Mouse (Mus musculus): ENCODE measurements around the gene Nt5c1a. TPM values are rescaled to one million over a fixed set of nuclear protein-coding genes. Genes with fewer than 3 reads are reported as not detected.

Gene Nt5c1a
- polyA plus RNA-seq, 1 experiment = not detected

GRCm38 (mm10) chr4:123246221-123246620, 44.9 kb downstream of the Nt5c1a start:
- TF ChIP-seq MAX (IDR thresholded peaks at IDR 0.05) (no peak), MYOG (IDR thresholded peaks at IDR 0.05; ENCODE audit: control insufficient read depth, extremely low read depth, insufficient read length) (no peak), CTCF (IDR thresholded peaks at IDR 0.05; ENCODE audit: control insufficient read depth, insufficient read depth, insufficient read length) (no peak), CEBPB (IDR thresholded peaks at IDR 0.05; ENCODE audit: low read depth) (no peak), USF1 (IDR thresholded peaks at IDR 0.05; ENCODE audit: low read depth) (no peak), MYOD1 (IDR thresholded peaks at IDR 0.05; ENCODE audit: control insufficient read depth, insufficient read length, low read depth) (no peak), FOSL1 (IDR thresholded peaks at IDR 0.05; ENCODE audit: insufficient read depth, low read length, poor library complexity, severe bottlenecking) (no peak)

GRCm38 (mm10) chr4:123246651-123247050, 45.3 kb downstream of the Nt5c1a start:
- TF ChIP-seq MAX (IDR thresholded peaks at IDR 0.05) (no peak), MYOG (IDR thresholded peaks at IDR 0.05; ENCODE audit: control insufficient read depth, extremely low read depth, insufficient read length) (no peak)
- Histone ChIP-seq H3K27me3 (ENCODE audit: control insufficient read depth, insufficient read depth, insufficient read length) (no peaks in the 10 kb centered on the region), H3ac (ENCODE audit: control insufficient read depth, insufficient read length, low read depth) (no peak overlapping the region), H3K36me3 (ENCODE audit: control insufficient read depth, insufficient read depth) (no peaks in the 10 kb centered on the region), H3K79me3 (ENCODE audit: low read depth) (no peaks in the 10 kb centered on the region), H3K79me2 (ENCODE audit: control insufficient read depth, insufficient read depth) (no peaks in the 10 kb centered on the region), H3K4me3 (ENCODE audit: insufficient read depth, poor library complexity, severe bottlenecking) (no peak overlapping the region)

More at GRCm38 (mm10) chr4:123246221-123246620, 44.9 kb downstream of the Nt5c1a start:
- Histone ChIP-seq H3K36me3 (ENCODE audit: control insufficient read depth, insufficient read depth) (no peaks in the 10 kb centered on the region), H3K27me3 (ENCODE audit: control insufficient read depth, insufficient read depth, insufficient read length) (no peaks in the 10 kb centered on the region), H3K79me2 (ENCODE audit: control insufficient read depth, insufficient read depth) (no peaks in the 10 kb centered on the region), H3ac (ENCODE audit: control insufficient read depth, insufficient read length, low read depth) (no peak overlapping the region), H3K79me3 (ENCODE audit: low read depth) (no peaks in the 10 kb centered on the region), H3K4me3 (ENCODE audit: insufficient read depth, poor library complexity, severe bottlenecking) (no peak overlapping the region)

GRCm38 (mm10) chr4:123247147-123247880, 46.0 kb downstream of the Nt5c1a start:
- no peaks in the 10 kb centered on the region for H3K36me3 ChIP-seq (ENCODE audit: control insufficient read depth, insufficient read depth)
- H3ac ChIP-seq (ENCODE audit: control insufficient read depth, insufficient read length, low read depth) = no peak overlapping the region
- no peak for TF ChIP-seq MYOD1 (IDR thresholded peaks at IDR 0.05; ENCODE audit: control insufficient read depth, insufficient read length, low read depth)
- no peak for TF ChIP-seq MYOG (IDR thresholded peaks at IDR 0.05; ENCODE audit: control insufficient read depth, extremely low read depth, insufficient read length)
- no peak for TF ChIP-seq USF1 (IDR thresholded peaks at IDR 0.05; ENCODE audit: low read depth)
- no peak for TF ChIP-seq FOSL1 (IDR thresholded peaks at IDR 0.05; ENCODE audit: insufficient read depth, low read length, poor library complexity, severe bottlenecking)
- TF ChIP-seq CTCF (IDR thresholded peaks at IDR 0.05; ENCODE audit: control insufficient read depth, insufficient read depth, insufficient read length) = no peak
- TF ChIP-seq CEBPB (IDR thresholded peaks at IDR 0.05; ENCODE audit: low read depth) = no peak
- no peaks in the 10 kb centered on the region for H3K79me3 ChIP-seq (ENCODE audit: low read depth)
- H3K4me3 ChIP-seq (ENCODE audit: insufficient read depth, poor library complexity, severe bottlenecking) = no peak overlapping the region
- no peaks in the 10 kb centered on the region for H3K79me2 ChIP-seq (ENCODE audit: control insufficient read depth, insufficient read depth)
- H3K27me3 ChIP-seq (ENCODE audit: control insufficient read depth, insufficient read depth, insufficient read length) = no peaks in the 10 kb centered on the region

- Histone ChIP-seq H3K79me2 (ENCODE audit: control insufficient read depth, insufficient read depth) (no peaks in the 10 kb centered on the region), H3K79me3 (ENCODE audit: low read depth) (no peaks in the 10 kb centered on the region), H3K4me3 (ENCODE audit: insufficient read depth, poor library complexity, severe bottlenecking) (no peak overlapping the region), H3ac (ENCODE audit: control insufficient read depth, insufficient read length, low read depth) (no peak overlapping the region), H3K27me3 (ENCODE audit: control insufficient read depth, insufficient read depth, insufficient read length) (no peaks in the 10 kb centered on the region), H3K36me3 (ENCODE audit: control insufficient read depth, insufficient read depth) (no peaks in the 10 kb centered on the region)
- no peak for TF ChIP-seq MYOG (IDR thresholded peaks at IDR 0.05; ENCODE audit: control insufficient read depth, extremely low read depth, insufficient read length)
- TF ChIP-seq CEBPB (IDR thresholded peaks at IDR 0.05; ENCODE audit: low read depth) = no peak
- no peak for TF ChIP-seq FOSL1 (IDR thresholded peaks at IDR 0.05; ENCODE audit: insufficient read depth, low read length, poor library complexity, severe bottlenecking)
- no peak for TF ChIP-seq CTCF (IDR thresholded peaks at IDR 0.05; ENCODE audit: control insufficient read depth, insufficient read depth, insufficient read length)
- TF ChIP-seq MAX (IDR thresholded peaks at IDR 0.05) = no peak
- TF ChIP-seq MYOD1 (IDR thresholded peaks at IDR 0.05; ENCODE audit: control insufficient read depth, insufficient read length, low read depth) = no peak
- no peak for TF ChIP-seq USF1 (IDR thresholded peaks at IDR 0.05; ENCODE audit: low read depth)
These were observed 47.8 kb downstream of the Nt5c1a start for GRCm38 (mm10) chr4:123248971-123249567.

- H3ac ChIP-seq (ENCODE audit: control insufficient read depth, insufficient read length, low read depth) = no peak overlapping the region
- no peaks in the 10 kb centered on the region for H3K79me2 ChIP-seq (ENCODE audit: control insufficient read depth, insufficient read depth)
- no peaks in the 10 kb centered on the region for H3K79me3 ChIP-seq (ENCODE audit: low read depth)
- H3K36me3 ChIP-seq (ENCODE audit: control insufficient read depth, insufficient read depth) = no peaks in the 10 kb centered on the region
- no peak overlapping the region for H3K4me3 ChIP-seq (ENCODE audit: insufficient read depth, poor library complexity, severe bottlenecking)
- H3K27me3 ChIP-seq (ENCODE audit: control insufficient read depth, insufficient read depth, insufficient read length) = peaks cover 5% of the 10 kb centered on the region
- TF ChIP-seq MYOG (IDR thresholded peaks at IDR 0.05; ENCODE audit: control insufficient read depth, extremely low read depth, insufficient read length) = no peak
- TF ChIP-seq CTCF (IDR thresholded peaks at IDR 0.05; ENCODE audit: control insufficient read depth, insufficient read depth, insufficient read length) = no peak
- TF ChIP-seq FOSL1 (IDR thresholded peaks at IDR 0.05; ENCODE audit: insufficient read depth, low read length, poor library complexity, severe bottlenecking) = no peak
- TF ChIP-seq MAX (IDR thresholded peaks at IDR 0.05) = no peak
- no peak for TF ChIP-seq CEBPB (IDR thresholded peaks at IDR 0.05; ENCODE audit: low read depth)
These were observed 50.9 kb downstream of the Nt5c1a start for GRCm38 (mm10) chr4:123252214-123252613.
